Mouse (Mus musculus): ENCODE results near the gene Ccdc124. TPM values are rescaled to one million over a fixed set of nuclear protein-coding genes. Genes with fewer than 3 reads are reported as not detected.

The Ccdc124 gene
- polyA plus RNA-seq, 1 experiment from 2014 or later, result 61.7 TPM

DNA sequence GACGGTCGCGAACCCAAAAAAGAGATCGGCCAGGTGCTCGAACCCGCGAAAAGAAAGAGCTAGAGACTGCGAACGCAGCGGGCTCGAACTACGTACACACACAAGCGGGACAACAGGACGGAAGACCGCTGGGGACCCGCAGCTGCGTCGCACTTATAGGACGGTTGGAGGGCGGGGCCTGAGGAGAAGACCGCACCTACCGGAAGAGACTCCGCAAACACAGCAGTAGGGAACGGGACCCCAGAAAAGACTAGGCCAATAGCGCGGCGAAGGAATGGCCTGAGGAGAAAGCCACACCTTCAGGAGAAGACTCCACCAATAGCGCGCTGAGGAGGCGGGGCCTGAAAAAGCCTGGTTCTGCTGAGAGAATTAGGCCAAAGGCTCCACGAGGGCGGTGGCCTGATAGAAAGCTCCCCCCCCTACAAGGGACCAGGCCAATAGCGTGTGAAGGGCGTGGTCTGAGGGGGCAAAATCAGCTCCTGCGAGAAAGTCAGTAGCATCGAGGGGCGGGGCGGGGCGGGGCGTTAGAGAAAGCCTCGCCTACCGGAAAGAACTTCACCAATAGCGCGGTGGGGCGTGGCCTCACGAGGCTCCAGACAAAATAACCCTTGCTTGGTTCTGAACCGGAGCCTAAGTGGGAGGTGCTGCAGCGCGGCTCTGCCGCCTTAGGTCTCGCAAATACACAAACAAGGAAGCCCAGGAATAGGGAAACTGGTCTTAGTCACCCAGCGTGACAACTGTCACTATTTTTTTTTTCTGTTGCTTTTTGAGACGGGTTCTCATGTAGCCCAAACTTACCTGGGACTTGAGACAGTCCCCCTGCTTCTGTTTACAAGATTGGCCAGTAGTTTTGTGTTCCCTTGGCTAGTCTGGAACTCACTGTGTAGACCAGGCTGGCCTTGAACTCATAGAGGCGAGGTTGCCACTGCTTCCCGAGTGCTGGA lies 34.1 kb downstream of the Ccdc124 start, which contains the start of gene Arrdc2:
TSS of gene Arrdc2 (minus strand) at position 313 of the 944 bp plus-strand sequence.
- peak within 1 kb of the TSS; percentile 65 for H3K4me2 ChIP-seq (replicated peaks; ENCODE audit: low read depth)

DNA sequence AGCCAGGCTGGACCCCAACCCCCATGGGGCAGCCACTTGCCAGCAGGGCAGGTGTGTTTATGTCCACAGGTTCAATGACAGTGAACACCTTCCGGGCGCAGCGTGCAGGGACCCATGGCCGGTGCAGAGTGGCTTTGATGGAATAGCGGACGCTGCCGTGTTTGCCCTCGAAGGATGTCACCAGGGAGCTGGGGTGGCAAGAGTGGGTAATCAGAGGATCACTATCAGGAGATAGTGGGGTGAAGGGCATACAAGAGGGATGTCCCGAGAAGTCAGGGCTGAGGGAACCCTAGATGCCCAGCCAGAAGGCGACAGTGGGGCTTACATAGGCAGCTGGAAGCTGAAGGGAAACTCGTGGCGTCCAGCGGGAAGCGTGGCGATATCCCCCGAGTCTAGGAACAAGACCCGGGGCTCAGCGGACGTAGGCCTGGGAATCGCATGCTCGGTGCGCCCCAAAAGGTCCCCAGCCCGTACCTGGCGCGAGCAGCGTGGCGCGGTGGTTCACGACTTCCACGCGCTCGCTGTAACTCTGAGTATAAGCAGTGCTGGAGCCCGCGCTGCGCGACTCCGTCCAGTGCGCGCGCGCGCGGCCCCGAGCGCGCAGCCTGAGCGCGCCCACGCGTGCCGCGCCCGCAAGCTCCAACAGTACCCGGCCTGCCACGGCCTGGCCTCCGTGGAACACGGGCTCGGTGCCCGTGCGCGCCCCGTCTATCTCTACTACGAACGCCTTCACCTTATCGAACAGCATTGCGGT lies 34.9 kb downstream of the Ccdc124 start:
- Histone ChIP-seq H3K27me3 (replicated peaks; ENCODE audit: control insufficient read depth, insufficient read depth, low read length) (no peaks in the 10 kb centered on the region), H3K36me3 (ENCODE audit: control insufficient read depth, insufficient read depth) (peaks cover 15% of the 10 kb centered on the region; the same call in 1 of the 2 replicates), H3K4me3 (ENCODE audit: low read depth, low read length) (peak overlapping the region; percentile 69), H3K4me2 (replicated peaks; ENCODE audit: low read depth) (peak overlapping the region; percentile 65), H3K27ac (ENCODE audit: low read depth, low read length) (peak overlapping the region; percentile 91), H3K9ac (ENCODE audit: low read depth, low read length) (peak overlapping the region; percentile 78), H3K9me3 (ENCODE audit: control insufficient read depth) (no peaks in the 10 kb centered on the region), H3K4me1 (replicated peaks; ENCODE audit: control insufficient read depth, insufficient read depth, low read length) (0 out of 2 replicates have a peak, but pooled peaks cover 3% of the 10 kb centered on the region)
- TF ChIP-seq CTCF (IDR thresholded peaks at IDR 0.05; ENCODE audit: low read depth), result no peak
- peak; percentile 62 for ATAC-seq
- 1% methylated on average over 65 of the region's 66 CpGs for WGBS

More for the DNA sequence above, 34.1 kb downstream of the Ccdc124 start, which contains the start of gene Arrdc2:
- Histone ChIP-seq H3K27ac (ENCODE audit: low read depth, low read length) (peak within 1 kb of the TSS; percentile 91), H3K4me3 (ENCODE audit: low read depth, low read length) (peak within 1 kb of the TSS; percentile 69), H3K4me1 (replicated peaks; ENCODE audit: control insufficient read depth, insufficient read depth, low read length) (0 out of 2 replicates have a peak, but pooled peaks cover 3% of the 10 kb centered on the region), H3K36me3 (ENCODE audit: control insufficient read depth, insufficient read depth) (peaks cover 15% of the 10 kb centered on the region; the same call in 1 of the 2 replicates), H3K9me3 (ENCODE audit: control insufficient read depth) (no peaks in the 10 kb centered on the region), H3K9ac (ENCODE audit: low read depth, low read length) (peak within 1 kb of the TSS; percentile 78), H3K27me3 (replicated peaks; ENCODE audit: control insufficient read depth, insufficient read depth, low read length) (no peaks in the 10 kb centered on the region)
- peak; percentile 97 for ATAC-seq
- WGBS, result 1% methylated on average over 55 of the region's 55 CpGs
- no peak for TF ChIP-seq CTCF (IDR thresholded peaks at IDR 0.05; ENCODE audit: low read depth)

DNA sequence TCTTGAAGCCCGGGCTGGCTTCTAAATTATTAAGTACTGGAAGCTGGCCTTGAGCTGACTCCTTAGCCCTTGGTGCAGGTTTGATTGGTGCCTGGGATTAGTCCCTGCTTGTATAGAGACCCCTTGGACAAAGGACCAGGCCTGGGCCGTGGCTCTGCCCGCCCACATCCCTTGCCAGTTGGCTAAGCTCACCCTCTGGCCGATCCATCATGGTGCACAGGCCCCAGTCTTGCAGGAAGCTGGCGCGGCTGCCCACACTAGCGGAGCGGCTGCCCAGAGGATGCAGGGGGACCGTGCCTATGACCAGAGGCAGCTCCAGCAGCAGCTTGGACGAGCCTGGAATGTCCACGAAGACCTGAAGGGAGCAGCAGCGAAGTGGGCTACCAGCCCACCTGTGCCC lies 37.1 kb downstream of the Ccdc124 start:
- Histone ChIP-seq H3K27ac (ENCODE audit: low read depth, low read length) (no peak overlapping the region), H3K9ac (ENCODE audit: low read depth, low read length) (no peak overlapping the region), H3K27me3 (replicated peaks; ENCODE audit: control insufficient read depth, insufficient read depth, low read length) (no peaks in the 10 kb centered on the region), H3K9me3 (ENCODE audit: control insufficient read depth) (no peaks in the 10 kb centered on the region), H3K4me2 (replicated peaks; ENCODE audit: low read depth) (no peak overlapping the region), H3K4me1 (replicated peaks; ENCODE audit: control insufficient read depth, insufficient read depth, low read length) (0 out of 2 replicates have a peak, but pooled peaks cover 3% of the 10 kb centered on the region), H3K4me3 (ENCODE audit: low read depth, low read length) (no peak overlapping the region), H3K36me3 (ENCODE audit: control insufficient read depth, insufficient read depth) (peaks cover 15% of the 10 kb centered on the region; the same call in 1 of the 2 replicates)
- TF ChIP-seq CTCF (IDR thresholded peaks at IDR 0.05; ENCODE audit: low read depth), result no peak
- WGBS, result 92% methylated on average over 12 of the region's 12 CpGs
- no peak for ATAC-seq

DNA sequence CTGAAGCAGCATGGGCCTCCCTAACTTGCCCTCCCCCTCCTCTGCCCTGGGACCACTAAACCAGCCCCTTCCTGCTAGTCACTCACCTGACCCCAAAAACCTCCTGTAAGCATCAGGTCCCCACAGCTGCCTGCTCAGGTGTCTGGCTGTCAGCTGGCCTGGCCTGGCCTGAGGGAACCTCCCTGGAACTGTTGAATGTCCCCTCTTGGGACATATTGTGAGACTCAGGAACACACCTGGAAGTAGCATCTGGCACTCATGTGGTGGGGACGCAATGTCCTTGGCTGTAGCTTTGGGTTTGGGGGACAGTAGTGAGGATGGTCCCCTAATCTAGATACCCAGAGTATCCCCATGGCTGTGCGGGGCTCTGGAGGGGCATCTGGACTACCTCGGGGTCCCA lies 39.7 kb downstream of the Ccdc124 start:
- no peak overlapping the region for H3K9ac ChIP-seq (ENCODE audit: low read depth, low read length)
- no peak for ATAC-seq
- no peaks in the 10 kb centered on the region for H3K27me3 ChIP-seq (replicated peaks; ENCODE audit: control insufficient read depth, insufficient read depth, low read length)
- no peak overlapping the region for H3K27ac ChIP-seq (ENCODE audit: low read depth, low read length)
- no peak for TF ChIP-seq CTCF (IDR thresholded peaks at IDR 0.05; ENCODE audit: low read depth)
- peaks cover 15% of the 10 kb centered on the region; the same call in 1 of the 2 replicates for H3K36me3 ChIP-seq (ENCODE audit: control insufficient read depth, insufficient read depth)
- H3K9me3 ChIP-seq (ENCODE audit: control insufficient read depth), result no peaks in the 10 kb centered on the region
- H3K4me2 ChIP-seq (replicated peaks; ENCODE audit: low read depth), result no peak overlapping the region
- 96% methylated on average over 3 of the region's 3 CpGs for WGBS
- H3K4me3 ChIP-seq (ENCODE audit: low read depth, low read length), result no peak overlapping the region
- H3K4me1 ChIP-seq (replicated peaks; ENCODE audit: control insufficient read depth, insufficient read depth, low read length), result no peaks in the 10 kb centered on the region

DNA sequence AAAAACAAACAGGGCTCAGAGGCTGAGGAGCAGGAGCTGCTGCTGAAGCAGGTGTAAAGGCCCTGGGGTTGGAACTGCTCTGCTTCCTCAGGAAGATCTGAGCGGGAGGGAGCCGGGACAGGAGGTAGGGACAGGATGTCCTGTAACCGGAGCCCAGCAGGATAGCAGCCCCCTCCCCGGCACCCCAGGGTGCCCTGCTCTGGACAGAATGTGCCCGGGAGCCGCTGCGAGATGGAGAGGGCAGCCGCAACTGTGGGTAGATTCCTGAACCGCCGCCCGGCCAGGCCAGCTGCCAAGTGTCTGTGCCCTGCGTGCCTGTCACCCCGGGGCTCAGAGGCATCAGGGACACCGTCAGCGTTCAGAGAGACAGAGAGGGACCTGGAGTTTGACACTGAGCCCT lies 40.2 kb downstream of the Ccdc124 start:
- Histone ChIP-seq H3K4me3 (ENCODE audit: low read depth, low read length) (no peak overlapping the region), H3K27me3 (replicated peaks; ENCODE audit: control insufficient read depth, insufficient read depth, low read length) (no peaks in the 10 kb centered on the region), H3K4me1 (replicated peaks; ENCODE audit: control insufficient read depth, insufficient read depth, low read length) (no peaks in the 10 kb centered on the region), H3K36me3 (ENCODE audit: control insufficient read depth, insufficient read depth) (peaks cover 15% of the 10 kb centered on the region; the same call in 1 of the 2 replicates), H3K4me2 (replicated peaks; ENCODE audit: low read depth) (no peak overlapping the region), H3K9me3 (ENCODE audit: control insufficient read depth) (no peaks in the 10 kb centered on the region), H3K9ac (ENCODE audit: low read depth, low read length) (no peak overlapping the region), H3K27ac (ENCODE audit: low read depth, low read length) (no peak overlapping the region)
- no peak for TF ChIP-seq CTCF (IDR thresholded peaks at IDR 0.05; ENCODE audit: low read depth)
- no peak for ATAC-seq
- WGBS, result 59% methylated on average over 15 of the region's 15 CpGs

All from intestine, postnatal 0 days (tissue).